Mouse (Mus musculus): Measurements from ENCODE around the gene Ctsg.

- TF ChIP-seq CTCF (IDR thresholded peaks at IDR 0.05; ENCODE audit: control insufficient read depth, insufficient read depth, low read length) (0 out of 2 replicates have a peak, but pooled peaks have one; percentile 4), POLR2A (IDR thresholded peaks at IDR 0.05; ENCODE audit: borderline replicate concordance, control insufficient read depth, low read depth, low read length) (no peak)
Observed at GRCm38 (mm10) chr14:56128341-56128740, 26.0 kb upstream of the Ctsg start.
